Mouse (Mus musculus): ENCODE measurements around the gene Nt5c. TPM values are rescaled to one million over a fixed set of nuclear protein-coding genes. Genes with fewer than 3 reads are reported as not detected.

The Nt5c gene
- total and polyA plus RNA-seq, 3 experiments = 99.3 to 102 TPM; not detected in 1

GRCm38 (mm10) chr11:115520218-115520617 is 28.6 kb upstream of the Nt5c start:
- Histone ChIP-seq H3K27ac (ENCODE audit: control insufficient read depth, low read depth, low read length) (no peak overlapping the region), H3K9me3 (replicated peaks; ENCODE audit: insufficient read depth, low read length) (no peaks in the 10 kb centered on the region), H3K4me3 (ENCODE audit: control insufficient read depth in 1 of 2, insufficient read depth in 1 of 2, low read depth in 2 of 2, low read length in 2 of 2) (no peak overlapping the region), H3K36me3 (ENCODE audit: control insufficient read depth in 1 of 2, insufficient read depth in 2 of 2, low read length in 2 of 2) (peaks cover 2 to 14% of the 10 kb centered on the region in 2 experiments), H3K4me1 (ENCODE audit: control insufficient read depth in 1 of 2, insufficient read depth in 2 of 2, low read length in 2 of 2) (peaks cover 0 to 1% of the 10 kb centered on the region in 2 experiments; a peak in 2 of 4 replicates), H3K79me2 (ENCODE audit: control insufficient read depth, insufficient read depth, low read length, poor library complexity) (no peaks in the 10 kb centered on the region), H3K9ac (ENCODE audit: control insufficient read depth, low read depth, low read length, poor library complexity, severe bottlenecking) (no peak overlapping the region), H3K27me3 (ENCODE audit: control insufficient read depth in 1 of 2, insufficient read depth in 2 of 2, low read length in 2 of 2) (no peaks in the 10 kb centered on the region)
- no peak for DNase-seq (ENCODE audit: low read depth, low spot score)
- no peak for TF ChIP-seq GABPA (IDR thresholded peaks at IDR 0.05; ENCODE audit: low read depth, low read length)
- TF ChIP-seq MAX (IDR thresholded peaks at IDR 0.05; ENCODE audit: low read length) = no peak
- no peak for TF ChIP-seq ZNF384 (IDR thresholded peaks at IDR 0.05; ENCODE audit: low read depth, low read length)
- TF ChIP-seq UBTF (IDR thresholded peaks at IDR 0.05; ENCODE audit: borderline replicate concordance, insufficient read depth, low read depth, low read length) = no peak
- TF ChIP-seq MYB (IDR thresholded peaks at IDR 0.05; ENCODE audit: low read depth, low read length) = no peak
- TF ChIP-seq TBP (IDR thresholded peaks at IDR 0.05; ENCODE audit: low read depth, low read length) = no peak
- TF ChIP-seq NELFE (IDR thresholded peaks at IDR 0.05; ENCODE audit: low read depth, low read length) = no peak
- TF ChIP-seq NRF1 (IDR thresholded peaks at IDR 0.05; ENCODE audit: insufficient read depth, low read depth, low read length, poor library complexity, severe bottlenecking) = no peak
- no peak for TF ChIP-seq GATA1 (IDR thresholded peaks at IDR 0.05; ENCODE audit: low read depth, low read length)
- TF ChIP-seq ETS1 (IDR thresholded peaks at IDR 0.05; ENCODE audit: low read depth, low read length) = no peak
- no peak for TF ChIP-seq HCFC1 (IDR thresholded peaks at IDR 0.05; ENCODE audit: low read depth, low read length)
- no peak for TF ChIP-seq ZKSCAN1 (IDR thresholded peaks at IDR 0.05; ENCODE audit: low read depth, low read length)
- no peak for TF ChIP-seq MEF2A (IDR thresholded peaks at IDR 0.05; ENCODE audit: extremely low read depth, insufficient replicate concordance, low read depth, low read length, poor library complexity, severe bottlenecking)
- no peak for TF ChIP-seq ZC3H11A (IDR thresholded peaks at IDR 0.05; ENCODE audit: low read depth, low read length)
- no peak for TF ChIP-seq SIN3A (IDR thresholded peaks at IDR 0.05; ENCODE audit: low read length)
- TF ChIP-seq MAFK (IDR thresholded peaks at IDR 0.05; ENCODE audit: borderline replicate concordance, low read depth, low read length) = no peak
- TF ChIP-seq SMC3 (IDR thresholded peaks at IDR 0.05; ENCODE audit: low read depth, low read length) = no peak
- no peak for TF ChIP-seq TCF12 (IDR thresholded peaks at IDR 0.05; ENCODE audit: low read depth, low read length)
- TF ChIP-seq CTCF (IDR thresholded peaks at IDR 0.05 in 2 of 3, conservative IDR thresholded peaks at IDR 0.05 in 1 of 3; ENCODE audit: control insufficient read depth in 1 of 3, insufficient read depth in 1 of 3, low read depth in 2 of 3, low read length in 3 of 3, poor library complexity in 1 of 3, severe bottlenecking in 1 of 3) = no peak

GRCm38 (mm10) chr11:115519581-115519980 is 27.9 kb upstream of the Nt5c start:
- Histone ChIP-seq H3K36me3 (ENCODE audit: control insufficient read depth in 1 of 2, insufficient read depth in 2 of 2, low read length in 2 of 2) (peaks cover 5 to 8% of the 10 kb centered on the region in 2 experiments), H3K79me2 (ENCODE audit: control insufficient read depth, insufficient read depth, low read length, poor library complexity) (no peaks in the 10 kb centered on the region), H3K4me1 (ENCODE audit: control insufficient read depth in 1 of 2, insufficient read depth in 2 of 2, low read length in 2 of 2) (peaks cover 0 to 6% of the 10 kb centered on the region in 2 experiments; a peak in 2 of 4 replicates), H3K4me3 (ENCODE audit: control insufficient read depth in 1 of 2, insufficient read depth in 1 of 2, low read depth in 2 of 2, low read length in 2 of 2) (no peak overlapping the region), H3K9ac (ENCODE audit: control insufficient read depth, low read depth, low read length, poor library complexity, severe bottlenecking) (no peak overlapping the region), H3K9me3 (replicated peaks; ENCODE audit: insufficient read depth, low read length) (no peaks in the 10 kb centered on the region), H3K27me3 (ENCODE audit: control insufficient read depth in 1 of 2, insufficient read depth in 2 of 2, low read length in 2 of 2) (no peaks in the 10 kb centered on the region), H3K27ac (ENCODE audit: control insufficient read depth, low read depth, low read length) (no peak overlapping the region)
- no peak for DNase-seq (ENCODE audit: low read depth, low spot score)
- TF ChIP-seq TAL1 (IDR thresholded peaks at IDR 0.05; ENCODE audit: low read length) (no peak), BHLHE40 (IDR thresholded peaks at IDR 0.05; ENCODE audit: borderline replicate concordance, low read depth, low read length) (no peak), NRF1 (IDR thresholded peaks at IDR 0.05; ENCODE audit: insufficient read depth, low read depth, low read length, poor library complexity, severe bottlenecking) (no peak), GATA1 (IDR thresholded peaks at IDR 0.05; ENCODE audit: low read depth, low read length) (no peak), ZMIZ1 (IDR thresholded peaks at IDR 0.05; ENCODE audit: low read depth, low read length) (no peak), MEF2A (IDR thresholded peaks at IDR 0.05; ENCODE audit: extremely low read depth, insufficient replicate concordance, low read depth, low read length, poor library complexity, severe bottlenecking) (no peak), MAZ (IDR thresholded peaks at IDR 0.05; ENCODE audit: low read depth, low read length) (no peak), HCFC1 (IDR thresholded peaks at IDR 0.05; ENCODE audit: low read depth, low read length) (no peak), POLR2AphosphoS2 (IDR thresholded peaks at IDR 0.05; ENCODE audit: low read length) (no peak), ELF1 (IDR thresholded peaks at IDR 0.05; ENCODE audit: low read depth, low read length) (no peak), USF2 (IDR thresholded peaks at IDR 0.05; ENCODE audit: borderline replicate concordance in 1 of 2, insufficient read depth in 1 of 2, low read depth in 1 of 2, low read length in 2 of 2) (no peak), SIN3A (IDR thresholded peaks at IDR 0.05; ENCODE audit: low read length) (no peak), USF1 (IDR thresholded peaks at IDR 0.05; ENCODE audit: low read depth, low read length) (no peak), CTCF (IDR thresholded peaks at IDR 0.05 in 2 of 3, conservative IDR thresholded peaks at IDR 0.05 in 1 of 3; ENCODE audit: control insufficient read depth in 1 of 3, insufficient read depth in 1 of 3, low read depth in 2 of 3, low read length in 3 of 3, poor library complexity in 1 of 3, severe bottlenecking in 1 of 3) (no peak)

All from MEL (cell line).